Mouse (Mus musculus) Patski (cell line): ENCODE results near the gene Slc7a11. TPM values are rescaled to one million over a fixed set of nuclear protein-coding genes. Genes with fewer than 3 reads are reported as not detected.

Experiments
- ATAC-seq: fragments of 100-300 bp; one replicate; pipeline ENCODE4 v1.8.0; 2021
- CTCF ChIA-PET: fragments of 350-600 bp; sonication (Branson Sonifier 250); formaldehyde crosslinking; loops from one replicate; lab custom pipeline; 2022; ENCODE audit warnings: inconsistent platforms; lab: Charles Lee
- POLR2A ChIA-PET: fragments of 350-600 bp; sonication (Branson Sonifier 250); formaldehyde crosslinking; loops from one replicate; lab custom pipeline; 2022; ENCODE audit warnings: antibody characterized with exemption, inconsistent platforms; lab: Charles Lee
- DNase-seq: peaks from one replicate; pipeline ENCODE4 v3.0.0-alpha.2; 2011; ENCODE audit warnings: low read depth, low spot score
- H3K27me3 ChIP-seq: fragments of 371-371 bp; one replicate; pipeline ENCODE4 v1.5.1; 2021
- CTCF ChIP-seq: fragments of 100-300 bp; IDR thresholded peaks from one replicate; pipeline ENCODE4 v1.5.1; 2021
- in situ Hi-C: fragments of 300-500 bp; cut with MboI; formaldehyde crosslinking; loops from 3 replicates; pipeline ENCODE4 v1.11.1; 2018; ENCODE audit warnings: low pct_unique_long_range_greater_than_20kb, mixed read lengths
- polyA plus RNA-seq: library from polyadenylated mRNA; unstranded; gene quantifications from one replicate; pipeline ENCODE4 v1.2.3, GENCODE M21; 2021

Gene Slc7a11
- polyA plus RNA-seq, 1 experiment from 2014 or later: 1.2 TPM

DNA sequence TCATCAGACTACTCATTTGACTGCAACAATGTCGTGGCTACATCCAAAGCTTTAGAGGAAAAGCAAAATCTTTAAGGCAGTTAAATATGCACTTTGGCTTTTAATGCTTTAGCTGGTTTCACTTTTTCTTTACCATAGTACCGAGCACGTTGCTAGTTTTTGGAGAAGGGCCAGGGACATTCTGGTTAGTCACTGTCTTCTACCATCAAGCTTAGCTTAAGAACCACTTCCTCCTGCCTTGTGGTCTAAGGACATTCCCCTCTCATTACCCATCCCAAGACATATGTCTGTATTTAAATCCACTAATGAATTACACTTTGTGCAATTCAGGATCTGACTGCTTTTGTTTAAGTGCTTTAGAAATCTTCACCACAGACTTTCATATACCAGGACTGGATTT is 410.1 kb downstream of the Slc7a11 start:
- ChIA-PET POLR2A (no interaction called here), CTCF (interaction anchor here (0.9 to 1.6 kb wide), 3 partner anchors 8 to 29 kb away, joined by 3 to 5 read pairs (median 4); no protein-coding TSS in a partner anchor)
- TF ChIP-seq CTCF: no peak
- ATAC-seq (peak; percentile 72), DNase-seq (peak; percentile 84)
- in situ Hi-C loops: no loop called here
- no peaks in the 10 kb centered on the region for H3K27me3 ChIP-seq

DNA sequence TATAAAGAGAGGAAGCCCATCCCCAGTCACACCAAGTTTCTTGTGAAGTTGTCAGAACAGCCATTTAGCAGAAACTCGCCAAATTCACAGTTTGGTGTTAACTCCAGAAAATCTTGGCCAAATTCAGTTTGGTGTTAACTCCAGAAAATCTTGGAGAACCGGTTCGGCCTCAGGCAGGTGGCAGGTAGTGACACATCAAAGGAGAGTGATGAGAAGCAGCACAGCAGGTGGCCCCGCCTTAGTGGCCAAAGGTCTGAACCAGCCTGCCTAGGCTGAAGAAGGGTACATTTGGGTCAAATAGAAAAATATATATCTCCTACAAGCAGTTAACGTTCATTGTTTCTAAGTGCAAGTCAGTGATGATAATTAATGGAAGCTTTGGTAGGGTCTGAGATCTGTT is 417.4 kb downstream of the Slc7a11 start:
- POLR2A ChIA-PET: no interaction called here
- in situ Hi-C loops: no loop called here
- DNase-seq: no peak
- no peak for TF ChIP-seq CTCF
- ATAC-seq: no peak
- CTCF ChIA-PET: no interaction called here
- no peaks in the 10 kb centered on the region for H3K27me3 ChIP-seq

DNA sequence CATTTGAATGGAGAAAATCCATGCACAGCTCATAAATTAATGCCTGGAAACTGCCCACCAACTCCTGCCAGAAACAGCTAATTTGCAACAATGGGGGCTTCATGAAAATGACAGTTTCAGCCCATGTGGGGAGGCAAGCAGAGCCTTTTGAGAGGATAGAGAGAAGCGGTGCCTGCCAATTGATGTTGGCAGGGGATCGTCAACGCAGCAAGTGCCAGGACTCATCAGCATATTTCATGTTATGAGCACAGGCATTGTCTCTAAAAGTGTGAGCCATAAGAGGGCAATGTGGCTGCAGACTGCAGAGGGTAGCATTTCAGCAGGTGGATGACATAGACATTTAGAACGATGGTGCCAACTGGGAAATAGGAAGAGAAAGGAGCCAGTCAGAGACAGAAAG is 429.0 kb downstream of the Slc7a11 start:
- POLR2A ChIA-PET: interaction anchor here (0.6 kb wide), 1 partner anchor 276 kb away, joined by 3 read pairs; no protein-coding TSS in a partner anchor
- DNase-seq (no peak), ATAC-seq (no peak)
- in situ Hi-C loops: no loop called here
- no peaks in the 10 kb centered on the region for H3K27me3 ChIP-seq
- TF ChIP-seq CTCF: no peak
- CTCF ChIA-PET: no interaction called here

DNA sequence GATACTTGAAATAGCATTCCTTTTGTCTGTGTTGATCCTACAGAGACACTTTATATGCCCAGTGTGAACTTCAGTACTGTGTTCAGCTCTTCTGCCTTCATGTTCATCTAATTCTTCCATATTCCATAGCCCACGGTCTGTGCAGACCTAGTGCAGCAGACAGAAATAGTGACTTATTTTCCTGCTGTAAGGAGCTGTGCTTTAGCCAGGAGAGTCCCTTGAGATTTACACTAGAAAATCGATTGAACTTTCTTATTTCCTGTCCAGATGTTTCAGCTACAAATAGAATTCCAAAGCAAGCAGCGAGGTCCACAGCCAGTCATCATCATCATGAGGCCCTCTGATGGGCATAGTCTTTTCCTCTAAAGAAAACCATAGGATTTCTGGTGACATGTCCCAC is 431.4 kb downstream of the Slc7a11 start:
- DNase-seq: no peak
- in situ Hi-C loops: no loop called here
- ChIA-PET POLR2A (no interaction called here), CTCF (interaction anchor here (1.5 kb wide), 1 partner anchor 929 kb away, joined by 3 read pairs; no protein-coding TSS in a partner anchor)
- H3K27me3 ChIP-seq: no peaks in the 10 kb centered on the region
- ATAC-seq: no peak
- no peak for TF ChIP-seq CTCF

DNA sequence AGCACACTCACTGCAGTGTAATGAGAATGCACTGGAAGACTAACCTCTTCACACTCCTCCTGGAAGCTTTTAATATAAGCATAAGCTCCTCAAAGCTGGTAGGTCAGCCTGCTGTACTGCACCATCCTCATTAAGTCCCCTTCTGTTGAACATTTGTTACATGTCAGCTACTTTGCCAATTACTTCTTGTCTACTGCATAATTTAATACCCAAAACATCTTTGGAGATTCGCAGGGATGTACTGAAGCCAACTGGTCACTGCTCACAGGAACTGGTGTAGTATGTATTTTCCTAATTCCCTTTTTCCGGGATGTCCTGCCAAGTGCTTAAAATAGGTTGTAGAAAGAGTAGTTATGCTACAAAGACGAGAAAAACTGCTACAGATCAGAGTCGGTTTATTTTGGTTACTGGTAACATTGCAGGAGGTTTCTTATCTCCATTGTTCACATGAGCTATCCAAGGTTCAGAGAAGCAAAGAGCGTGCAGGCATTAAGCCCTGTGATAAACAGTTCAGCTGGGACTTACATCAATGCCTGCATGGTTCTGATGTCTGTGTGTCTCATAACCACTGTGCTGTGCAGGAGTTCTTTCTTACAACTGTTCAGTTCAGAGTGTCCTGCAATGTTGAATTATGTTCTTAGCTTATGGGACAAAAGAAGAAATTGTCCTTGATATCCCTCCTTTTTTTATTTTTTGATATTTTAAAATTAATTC is 439.3 kb downstream of the Slc7a11 start:
- ChIA-PET POLR2A (no interaction called here), CTCF (interaction anchor here (0.8 to 1.4 kb wide), 5 partner anchors 14 to 454 kb away, joined by 3 to 5 read pairs (median 3); no protein-coding TSS in a partner anchor)
- TF ChIP-seq CTCF: no peak
- in situ Hi-C loops: no loop called here
- no peaks in the 10 kb centered on the region for H3K27me3 ChIP-seq
- peak; percentile 30 for DNase-seq
- ATAC-seq: no peak

DNA sequence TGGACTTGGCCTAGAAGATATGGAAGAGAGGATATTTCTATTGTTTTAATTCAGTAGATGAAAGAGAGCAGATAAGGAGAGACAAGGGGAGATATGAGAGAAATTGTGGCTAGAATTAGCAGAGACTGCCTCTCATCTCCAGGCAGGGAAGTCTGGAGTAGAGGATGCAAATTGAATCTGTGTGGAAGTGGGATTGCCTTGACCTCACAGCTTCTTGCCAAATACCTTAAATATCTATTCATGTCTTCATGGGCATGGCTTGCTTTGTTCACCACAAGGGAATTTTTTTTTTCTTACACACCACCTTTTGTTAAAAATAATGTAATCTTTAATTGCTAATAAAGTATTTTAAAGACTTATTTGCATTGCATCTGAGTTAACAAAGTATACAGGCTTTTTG is 441.3 kb downstream of the Slc7a11 start:
- in situ Hi-C loops: no loop called here
- ChIA-PET POLR2A (no interaction called here), CTCF (no interaction called here)
- DNase-seq (peak; percentile 9), ATAC-seq (peak; percentile 70)
- no peak for TF ChIP-seq CTCF
- no peaks in the 10 kb centered on the region for H3K27me3 ChIP-seq

DNA sequence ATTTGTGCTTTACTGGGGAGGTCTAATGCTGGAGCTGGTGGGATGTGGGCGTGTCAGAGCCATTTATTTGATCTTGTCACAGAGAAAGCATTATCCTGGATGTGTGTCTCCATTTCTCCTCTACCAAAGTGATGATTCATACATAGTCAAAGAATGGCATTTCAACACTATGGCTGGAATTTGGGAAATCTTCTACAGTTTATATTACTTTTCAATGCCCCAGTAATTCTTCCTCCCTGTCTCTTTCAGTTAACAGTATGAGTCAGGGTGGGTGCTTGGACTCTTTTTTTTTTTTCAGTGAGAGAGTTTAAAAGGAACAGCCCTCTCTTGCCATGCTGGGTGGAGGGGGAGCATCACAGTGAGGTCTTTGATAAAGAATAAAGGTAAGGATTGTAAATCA is 441.8 kb downstream of the Slc7a11 start:
- peak; percentile 98 for ATAC-seq
- no peak for TF ChIP-seq CTCF
- POLR2A ChIA-PET: no interaction called here
- no peaks in the 10 kb centered on the region for H3K27me3 ChIP-seq
- peak; percentile 66 for DNase-seq
- CTCF ChIA-PET: no interaction called here
- in situ Hi-C loops: no loop called here

DNA sequence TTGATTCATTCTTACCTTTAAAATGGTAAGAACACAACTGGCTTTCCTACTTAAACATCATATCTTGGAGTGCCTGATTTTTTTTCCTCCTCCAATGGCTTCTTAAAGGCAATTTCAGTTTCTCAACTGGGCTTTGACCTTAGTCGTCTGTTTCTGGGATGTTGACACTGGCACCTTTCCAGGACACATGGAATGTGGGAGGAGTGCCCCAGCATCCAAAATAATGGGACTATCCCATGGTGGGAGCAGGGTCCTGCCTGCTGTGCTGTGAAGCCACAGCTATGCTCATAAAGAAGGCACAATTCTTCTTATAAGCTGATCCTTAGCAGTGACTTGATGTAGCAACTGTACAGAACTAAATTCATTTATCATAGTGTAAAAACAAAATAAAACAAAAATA is 450.5 kb downstream of the Slc7a11 start:
- no peaks in the 10 kb centered on the region for H3K27me3 ChIP-seq
- DNase-seq (no peak), ATAC-seq (peak; percentile 80)
- CTCF ChIA-PET: interaction anchor here (0.9 to 2.7 kb wide), 2 partner anchors 13 to 18 kb away, joined by 3 to 7 read pairs; no protein-coding TSS in a partner anchor
- POLR2A ChIA-PET: no interaction called here
- in situ Hi-C loops: no loop called here
- TF ChIP-seq CTCF: no peak

DNA sequence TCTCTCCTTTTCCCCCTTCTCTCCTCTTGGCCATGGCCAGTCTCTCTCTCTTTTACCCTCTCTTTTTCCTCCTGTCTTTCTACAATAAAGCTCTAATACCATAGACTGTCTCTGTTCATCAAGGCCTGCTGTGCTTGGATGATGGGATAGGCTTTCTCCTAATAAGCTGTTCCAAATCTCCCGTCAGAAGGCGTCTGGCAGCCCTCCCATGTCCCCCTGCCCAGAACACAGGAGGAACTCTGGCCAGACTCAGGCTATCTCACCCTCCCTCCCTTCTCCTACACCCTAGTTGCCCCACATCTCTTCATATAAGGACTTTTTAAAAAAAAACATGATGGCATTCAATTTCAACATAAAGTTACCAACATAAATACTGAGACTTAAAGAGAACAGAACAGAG is 456.2 kb downstream of the Slc7a11 start:
- no peaks in the 10 kb centered on the region for H3K27me3 ChIP-seq
- TF ChIP-seq CTCF: no peak
- in situ Hi-C loops: no loop called here
- CTCF ChIA-PET: no interaction called here
- POLR2A ChIA-PET: no interaction called here
- ATAC-seq (no peak), DNase-seq (no peak)

DNA sequence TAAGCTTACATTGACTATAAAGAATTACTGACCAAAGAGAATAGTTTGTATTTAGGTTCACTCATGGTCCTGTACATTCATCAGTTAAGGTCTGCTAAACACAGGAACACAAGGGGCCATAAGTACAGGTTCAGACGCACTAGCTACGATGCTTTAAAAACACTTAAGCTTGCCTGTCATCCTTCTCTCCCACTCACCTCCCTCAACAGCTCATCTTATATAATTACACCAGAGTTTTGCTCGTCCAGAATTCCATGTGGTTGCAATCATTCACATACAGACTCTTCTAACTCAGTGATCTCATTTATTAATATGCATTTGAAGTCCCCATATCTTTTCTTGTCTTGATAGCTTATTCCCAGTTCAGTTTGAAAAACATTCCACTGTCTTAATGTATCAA is 458.6 kb downstream of the Slc7a11 start:
- no peaks in the 10 kb centered on the region for H3K27me3 ChIP-seq
- ATAC-seq (no peak), DNase-seq (no peak)
- ChIA-PET CTCF (interaction anchor here (2.2 kb wide), 1 partner anchor 19 kb away, joined by 5 read pairs; no protein-coding TSS in a partner anchor), POLR2A (no interaction called here)
- in situ Hi-C loops: no loop called here
- no peak for TF ChIP-seq CTCF

DNA sequence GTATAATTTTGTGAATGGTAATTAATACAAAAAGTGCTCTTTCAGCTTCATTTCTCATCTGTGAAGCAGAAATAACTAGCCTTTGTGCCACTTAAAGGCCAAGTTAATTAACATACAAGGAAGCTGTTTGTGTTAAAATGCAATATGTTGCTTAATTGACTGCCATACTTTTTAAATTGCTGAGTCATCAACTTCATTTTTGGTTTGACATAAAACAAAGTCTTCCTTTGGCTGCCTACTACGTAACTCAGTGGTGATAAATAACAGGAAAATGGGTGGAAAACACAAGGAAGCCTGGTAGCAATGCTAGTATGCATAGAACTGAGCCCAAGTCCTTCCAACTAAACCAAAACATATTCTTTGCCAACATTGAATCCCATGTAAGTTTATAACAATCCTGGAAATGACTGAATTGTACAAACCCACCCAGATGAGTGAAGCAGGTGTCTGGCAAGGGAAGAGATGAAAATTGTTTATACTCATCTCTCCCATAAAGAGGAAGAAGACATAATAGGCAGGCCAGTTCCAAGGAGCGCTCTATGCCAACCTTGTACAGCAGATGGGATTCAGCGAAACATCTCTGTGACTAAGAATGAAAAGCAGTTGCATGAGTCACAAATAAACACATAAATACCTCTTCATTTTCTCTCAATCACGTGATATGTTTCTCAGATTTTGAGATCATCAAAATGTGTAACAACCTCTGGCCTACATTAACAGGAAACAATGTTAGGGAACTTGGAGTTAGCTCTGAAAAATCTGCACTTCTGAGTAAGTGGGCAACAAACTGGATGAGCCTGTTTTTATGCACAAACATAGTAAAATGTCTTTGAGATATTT is 459.8 kb downstream of the Slc7a11 start:
- no peaks in the 10 kb centered on the region for H3K27me3 ChIP-seq
- in situ Hi-C loops: no loop called here
- DNase-seq: no peak
- TF ChIP-seq CTCF: no peak
- CTCF ChIA-PET: interaction anchor here (1.8 to 2.2 kb wide), 2 partner anchors 20 to 69 kb away, joined by 4 to 5 read pairs; no protein-coding TSS in a partner anchor
- no peak for ATAC-seq
- POLR2A ChIA-PET: no interaction called here
